Mouse (Mus musculus) frontal cortex, postnatal 14 days (tissue): ENCODE data around the gene Ankrd49.

Source experiments
- DNase-seq, 2 experiments: peaks; one replicate each; pipeline ENCODE4 v3.0.0; 2022; ENCODE audit warnings: low spot score in 2 of 2

The Ankrd49 gene

GRCm38 (mm10) chr9:14784039-14785002 lies at the start of gene Ankrd49, which contains the start of gene Mre11a:
TSS of gene Ankrd49 (minus strand) at chr9:14784856.
TSS of gene Mre11a (plus strand) at chr9:14784654.
- peak; percentile 89 to 91 for DNase-seq

GRCm38 (mm10) chr9:14832046-14832445 lies 47.4 kb upstream of the Ankrd49 start:
- no peak for DNase-seq

GRCm38 (mm10) chr9:14827875-14828274 lies 43.2 kb upstream of the Ankrd49 start:
- DNase-seq = no peak

- DNase-seq = no peak
Measured at GRCm38 (mm10) chr9:14824840-14825239, 40.2 kb upstream of the Ankrd49 start.

GRCm38 (mm10) chr9:14821396-14821795 lies 36.7 kb upstream of the Ankrd49 start:
- no peak for DNase-seq

- DNase-seq = peak in 1 of 2 experiments; percentile 14
Measured at GRCm38 (mm10) chr9:14810111-14810510, 25.5 kb upstream of the Ankrd49 start.

GRCm38 (mm10) chr9:14806786-14807185 lies 22.1 kb upstream of the Ankrd49 start:
- no peak for DNase-seq

GRCm38 (mm10) chr9:14805714-14806113 lies 21.1 kb upstream of the Ankrd49 start:
- no peak for DNase-seq

GRCm38 (mm10) chr9:14787356-14787755 lies 2.7 kb upstream of the Ankrd49 start:
- no peak for DNase-seq

- DNase-seq = no peak
Measured at GRCm38 (mm10) chr9:14778341-14778740, 6.3 kb downstream of the Ankrd49 start.

- no peak for DNase-seq
Measured at GRCm38 (mm10) chr9:14773813-14774212, 10.8 kb downstream of the Ankrd49 start.

GRCm38 (mm10) chr9:14772074-14772473 lies 12.6 kb downstream of the Ankrd49 start:
- no peak for DNase-seq

GRCm38 (mm10) chr9:14770803-14771471 lies 13.7 kb downstream of the Ankrd49 start, which contains the start of gene 1700012B09Rik:
TSS of gene 1700012B09Rik (minus strand) at chr9:14771030.
- DNase-seq = no peak

GRCm38 (mm10) chr9:14769811-14770210 lies 14.8 kb downstream of the Ankrd49 start:
- DNase-seq = no peak

GRCm38 (mm10) chr9:14764765-14765164 lies 19.9 kb downstream of the Ankrd49 start:
- DNase-seq = peak in 1 of 2 experiments; percentile 52

- no peak for DNase-seq
Measured at GRCm38 (mm10) chr9:14759261-14759660, 25.4 kb downstream of the Ankrd49 start.

- DNase-seq = no peak
Measured at GRCm38 (mm10) chr9:14758590-14758989, 26.1 kb downstream of the Ankrd49 start.

GRCm38 (mm10) chr9:14754469-14754868 lies 30.2 kb downstream of the Ankrd49 start:
- DNase-seq = no peak

- no peak for DNase-seq
Measured at GRCm38 (mm10) chr9:14753947-14754346, 30.7 kb downstream of the Ankrd49 start.

- no peak for DNase-seq
Measured at GRCm38 (mm10) chr9:14752001-14752522, 32.6 kb downstream of the Ankrd49 start, which contains the start of gene Fut4. TSS of gene Fut4 (minus strand) at chr9:14752393.

- DNase-seq = no peak
Measured at GRCm38 (mm10) chr9:14751503-14752000, 33.1 kb downstream of the Ankrd49 start.

- DNase-seq = no peak
Measured at GRCm38 (mm10) chr9:14750901-14751502, 33.7 kb downstream of the Ankrd49 start.
